Mouse (Mus musculus) central nervous system, embryonic 18 days (tissue): Measurements from ENCODE around the gene Poln. TPM values are rescaled to one million over a fixed set of nuclear protein-coding genes. Genes with fewer than 3 reads are reported as not detected.

ENCODE experiments used
- polyA plus RNA-seq: library from polyadenylated mRNA; depleted of rRNA; stranded (reverse); fragments of >200 nt; gene quantifications from 2 replicates; pipeline ENCODE4 v1.2.3, GENCODE M21; 2012; rRNA removed

The Poln gene
- polyA plus RNA-seq, result 0.44 and 0.71 TPM in 2 replicates

GRCm38 (mm10) chr5:34168950-34169891, at the start of gene Poln, which contains the start of gene Haus3:
Poln (minus strand) TSS chr5:34169448.
Haus3 (minus strand) TSS chr5:34169527.

GRCm38 (mm10) chr5:34187601-34188316, 18.5 kb upstream of the Poln start, which contains the start of gene Mxd4:
Mxd4 (minus strand) TSS chr5:34187720.

GRCm38 (mm10) chr5:33995843-33996693, 173.2 kb downstream of the Poln start, which contains the start of gene Nat8l:
Nat8l (plus strand) TSS chr5:33995984.

GRCm38 (mm10) chr5:33983309-33984121, 185.7 kb downstream of the Poln start, which contains the start of gene Gm1673:
Gm1673 (plus strand) TSS chr5:33983433.

Other genes starting within 250 kb of the Poln start
- gene Nelfa, start 233.0 kb downstream of the Poln start, polyA plus RNA-seq, result 39.1 and 41.6 TPM in 2 replicates
- gene Gm1673, start 186.0 kb downstream of the Poln start, polyA plus RNA-seq, result 560 and 649 TPM in 2 replicates
- 17.2 and 19.2 TPM in 2 replicates for gene Nat8l, start 173.5 kb downstream of the Poln start, polyA plus RNA-seq
- 5.7 and 6.1 TPM in 2 replicates for gene Haus3, start 79 bp upstream of the Poln start, polyA plus RNA-seq
- 81.3 and 85.4 TPM in 2 replicates for gene Mxd4, start 18.3 kb upstream of the Poln start, polyA plus RNA-seq
- gene Zfyve28, start 119.0 kb upstream of the Poln start, polyA plus RNA-seq, result 9.0 and 9.5 TPM in 2 replicates
- 0.14 and 0.21 TPM in 2 replicates for gene Cfap99, start 119.2 kb upstream of the Poln start, polyA plus RNA-seq
- gene Rnf4, start 166.8 kb upstream of the Poln start, polyA plus RNA-seq, result 108 TPM in 2 replicates
- 47.5 and 52.2 TPM in 2 replicates for gene Fam193a, start 200.5 kb upstream of the Poln start, polyA plus RNA-seq